Mouse (Mus musculus) hindbrain, embryonic 13.5 days (tissue): Measurements from ENCODE around the gene Tmem8. TPM values are rescaled to one million over a fixed set of nuclear protein-coding genes. Genes with fewer than 3 reads are reported as not detected.

Source experiments
- ATAC-seq: fragments of 200-750 bp; cut with Nextera tagmentation; 2 replicates; pipeline ENCODE4 v1.8.0; 2017; ENCODE audit warnings: moderate TSS enrichment; ENCODE audit not compliant: low FRiP score
- H3K27ac ChIP-seq: fragments of 300-500 bp; sonication (generic); 2 replicates; pipeline ENCODE4 v1.5.1; 2015; ENCODE audit warnings: inconsistent platforms, mild to moderate bottlenecking, moderate library complexity
- H3K27me3 ChIP-seq: fragments of 300-500 bp; sonication (generic); 2 replicates; pipeline ENCODE4 v1.6.1; 2015; ENCODE audit warnings: mild to moderate bottlenecking, inconsistent platforms
- H3K36me3 ChIP-seq: fragments of 300-500 bp; sonication (generic); 2 replicates; pipeline ENCODE4 v1.6.1; 2015; ENCODE audit warnings: mild to moderate bottlenecking, inconsistent platforms
- H3K4me1 ChIP-seq: fragments of 300-500 bp; sonication (generic); replicated peaks from 2 replicates; pipeline ENCODE4 v1.6.1; 2015; ENCODE audit warnings: inconsistent platforms
- H3K4me2 ChIP-seq: fragments of 300-500 bp; sonication (generic); 2 replicates; pipeline ENCODE4 v1.6.1; 2015; ENCODE audit warnings: inconsistent platforms, mild to moderate bottlenecking, moderate library complexity
- H3K4me3 ChIP-seq: fragments of 300-500 bp; sonication (generic); 2 replicates; pipeline ENCODE4 v1.5.1; 2015; ENCODE audit warnings: mild to moderate bottlenecking, inconsistent platforms
- H3K9ac ChIP-seq: fragments of 300-500 bp; sonication (generic); 2 replicates; pipeline ENCODE4 v1.6.1; 2015; ENCODE audit warnings: mild to moderate bottlenecking, inconsistent platforms
- H3K9me3 ChIP-seq: fragments of 300-500 bp; sonication (generic); 2 replicates; pipeline ENCODE4 v1.6.1; 2016; ENCODE audit warnings: inconsistent platforms
- WGBS: fragments of 180-500 bp; shearing (Covaris S2); methylation state at CpG from one replicate; pipeline ENCODE4 v1.1.7; 2015; 5-methylcytosine and 5-hydroxymethylcytosine counted together
- polyA plus RNA-seq: library from polyadenylated mRNA; unstranded; fragments of >200 nt; fragmentation: Nextera tagmentation; extraction: Ambion mirVana; gene quantifications from 2 replicates; pipeline ENCODE4 v1.2.1, GENCODE M21; 2015

Gene Tmem8
- polyA plus RNA-seq, 1 experiment from 2014 or later: 3.7 TPM

GRCm38 (mm10) chr17:26115205-26115898 is 2.3 kb downstream of the Tmem8 start:
- peaks cover 12% of the 10 kb centered on the region for H3K4me1 ChIP-seq
- WGBS: 85% methylated on average over 7 of the region's 7 CpGs
- no peak overlapping the region for H3K9ac ChIP-seq
- no peak overlapping the region for H3K4me2 ChIP-seq
- H3K27me3 ChIP-seq: peaks cover 83% of the 10 kb centered on the region
- no peak for ATAC-seq
- H3K27ac ChIP-seq: no peak overlapping the region
- H3K36me3 ChIP-seq: no peaks in the 10 kb centered on the region
- no peak overlapping the region for H3K4me3 ChIP-seq
- H3K9me3 ChIP-seq: no peaks in the 10 kb centered on the region

- 50% methylated on average over 1 of the region's 3 CpGs for WGBS
- ATAC-seq: no peak
- peaks cover 13% of the 10 kb centered on the region for H3K4me1 ChIP-seq
- no peaks in the 10 kb centered on the region for H3K9me3 ChIP-seq
- H3K9ac ChIP-seq: no peak overlapping the region
- H3K4me3 ChIP-seq: no peak overlapping the region
- H3K27me3 ChIP-seq: peaks cover 78% of the 10 kb centered on the region
- no peaks in the 10 kb centered on the region for H3K36me3 ChIP-seq
- no peak overlapping the region for H3K4me2 ChIP-seq
- H3K27ac ChIP-seq: no peak overlapping the region
These were observed 2.9 kb downstream of the Tmem8 start for GRCm38 (mm10) chr17:26115956-26116487.

- no peak overlapping the region for H3K27ac ChIP-seq
- 87% methylated on average over 17 of the region's 17 CpGs for WGBS
- H3K27me3 ChIP-seq: peaks cover 73% of the 10 kb centered on the region
- peaks cover 13% of the 10 kb centered on the region for H3K4me1 ChIP-seq
- H3K36me3 ChIP-seq: no peaks in the 10 kb centered on the region
- no peak overlapping the region for H3K4me2 ChIP-seq
- H3K9me3 ChIP-seq: no peaks in the 10 kb centered on the region
- no peak overlapping the region for H3K9ac ChIP-seq
- ATAC-seq: no peak
- no peak overlapping the region for H3K4me3 ChIP-seq
These were observed 3.6 kb downstream of the Tmem8 start for GRCm38 (mm10) chr17:26116503-26117258.

DNA sequence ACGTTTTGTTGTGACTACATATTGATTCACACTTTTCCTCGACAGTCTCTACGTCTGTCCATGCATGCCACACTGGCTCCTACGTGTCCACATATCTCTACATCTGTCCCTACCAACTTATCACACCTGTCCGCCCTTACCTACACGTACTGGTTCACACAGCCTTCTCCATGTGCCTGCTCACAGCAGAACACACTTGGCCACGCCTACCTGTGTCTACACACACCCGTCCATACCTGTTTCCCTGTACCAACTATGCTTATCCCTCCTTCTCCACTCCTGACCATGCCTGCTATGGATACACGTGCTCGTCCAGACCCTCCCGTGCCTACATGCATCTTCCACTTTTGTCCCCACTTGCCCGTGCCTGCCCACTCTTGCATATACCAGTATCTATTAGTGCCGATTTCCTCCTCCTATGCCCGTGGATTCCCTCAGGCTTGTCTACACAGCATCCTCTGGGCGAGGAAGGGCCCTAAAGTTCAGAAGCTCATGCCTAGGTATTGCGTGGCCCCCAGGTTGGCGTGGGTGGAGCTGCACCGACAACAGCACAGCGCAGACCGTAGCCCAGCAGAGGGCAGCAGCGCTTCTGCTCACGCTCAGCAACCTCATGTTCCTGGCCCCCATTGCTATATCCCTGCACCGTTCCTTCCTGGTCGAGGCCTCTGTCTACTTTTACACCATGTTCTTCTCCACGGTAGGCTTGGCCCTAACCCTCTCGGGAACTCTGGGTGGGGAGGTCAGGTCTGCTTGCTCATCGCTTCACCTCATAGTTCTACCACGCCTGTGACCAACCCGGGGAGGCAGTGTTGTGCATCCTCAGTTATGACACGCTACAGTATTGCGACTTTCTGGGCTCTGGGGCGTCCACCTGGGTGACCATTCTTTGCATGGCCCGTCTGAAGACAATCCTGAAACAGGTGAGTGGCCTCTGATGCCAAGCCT is 6.9 kb downstream of the Tmem8 start:
- H3K4me2 ChIP-seq: no peak overlapping the region
- no peak overlapping the region for H3K9ac ChIP-seq
- 51% methylated on average over 33 of the region's 33 CpGs for WGBS
- H3K9me3 ChIP-seq: no peaks in the 10 kb centered on the region
- H3K36me3 ChIP-seq: 0 out of 2 replicates have a peak, but pooled peaks cover under 1% of the 10 kb centered on the region
- H3K27ac ChIP-seq: no peak overlapping the region
- H3K4me3 ChIP-seq: no peak overlapping the region
- ATAC-seq: peak; percentile 22; the same call in 1 of the 2 replicates
- peaks cover 48% of the 10 kb centered on the region for H3K27me3 ChIP-seq
- H3K4me1 ChIP-seq: peaks cover 26% of the 10 kb centered on the region

DNA sequence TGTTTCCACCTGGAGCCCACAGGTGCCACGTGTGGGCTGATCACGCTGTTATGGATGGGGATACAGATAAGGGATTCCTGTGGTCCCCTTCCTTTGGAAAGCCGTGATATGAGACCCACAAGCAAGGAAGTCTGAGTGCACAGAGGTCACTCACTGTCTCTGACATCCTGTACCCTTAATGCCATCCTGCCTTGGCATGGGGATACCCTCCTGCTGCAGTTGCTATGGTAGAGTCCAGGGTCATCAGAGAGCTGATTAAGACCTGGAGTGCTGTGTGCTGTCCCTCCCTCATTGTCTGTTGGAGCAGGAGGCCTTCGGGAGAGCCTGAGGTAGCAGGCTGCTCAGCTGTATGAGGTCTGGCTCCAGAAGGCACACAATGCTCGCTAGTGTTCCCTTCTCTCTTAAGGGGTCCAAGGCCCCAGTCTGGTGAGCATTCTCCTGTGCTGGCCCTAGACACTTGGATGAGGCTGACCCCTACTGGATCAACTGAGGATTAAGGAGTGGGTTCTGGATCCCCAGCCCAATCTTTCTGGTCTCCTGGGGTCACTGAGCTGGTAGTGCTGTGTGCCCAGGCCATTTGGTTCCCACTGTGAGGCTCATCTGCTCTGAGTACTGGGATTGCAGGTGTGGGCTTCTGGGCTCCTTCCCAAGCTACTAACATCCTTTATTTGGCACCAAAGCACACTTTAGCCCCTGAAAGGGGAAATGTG is 9.5 kb downstream of the Tmem8 start:
- Histone ChIP-seq H3K4me2 (no peak overlapping the region), H3K9ac (no peak overlapping the region), H3K27ac (no peak overlapping the region), H3K9me3 (no peaks in the 10 kb centered on the region), H3K27me3 (peaks cover 22% of the 10 kb centered on the region), H3K4me1 (peaks cover 30% of the 10 kb centered on the region), H3K4me3 (no peak overlapping the region), H3K36me3 (peaks cover 25% of the 10 kb centered on the region)
- WGBS: 52% methylated on average over 5 of the region's 5 CpGs
- no peak for ATAC-seq

GRCm38 (mm10) chr17:26123267-26123684 is 10.2 kb downstream of the Tmem8 start, which contains the start of gene Mrpl28:
Mrpl28 (plus strand) TSS chr17:26123500.
- H3K27ac ChIP-seq: peak within 1 kb of the TSS; percentile 48

GRCm38 (mm10) chr17:26124560-26124959 is 11.5 kb downstream of the Tmem8 start:
- Histone ChIP-seq H3K4me2 (peak overlapping the region; percentile 89), H3K9ac (peak overlapping the region; percentile 90; the same call in 1 of the 2 replicates), H3K4me1 (peaks cover 30% of the 10 kb centered on the region), H3K27ac (no peak overlapping the region), H3K4me3 (peak overlapping the region; percentile 92), H3K36me3 (peaks cover 45% of the 10 kb centered on the region), H3K9me3 (no peaks in the 10 kb centered on the region), H3K27me3 (0 out of 2 replicates have a peak, but pooled peaks cover 4% of the 10 kb centered on the region)
- 87% methylated on average over 7 of the region's 7 CpGs for WGBS
- ATAC-seq: no peak

More at GRCm38 (mm10) chr17:26123267-26123684, 10.2 kb downstream of the Tmem8 start, which contains the start of gene Mrpl28:
- Histone ChIP-seq H3K36me3 (peaks cover 32% of the 10 kb centered on the region), H3K9me3 (no peaks in the 10 kb centered on the region), H3K4me1 (peaks cover 30% of the 10 kb centered on the region), H3K4me3 (peak within 1 kb of the TSS; percentile 92), H3K9ac (peak within 1 kb of the TSS; percentile 90), H3K27me3 (peaks cover 15% of the 10 kb centered on the region), H3K4me2 (peak within 1 kb of the TSS; percentile 89)
- peak; percentile 89 for ATAC-seq
- WGBS: under 1% methylated on average over 32 of the region's 32 CpGs

- Histone ChIP-seq H3K36me3 (peaks cover 51% of the 10 kb centered on the region), H3K27me3 (0 out of 2 replicates have a peak, but pooled peaks cover 4% of the 10 kb centered on the region), H3K4me3 (no peak overlapping the region), H3K9ac (no peak overlapping the region), H3K4me2 (no peak overlapping the region), H3K9me3 (no peaks in the 10 kb centered on the region), H3K27ac (no peak overlapping the region), H3K4me1 (peaks cover 27% of the 10 kb centered on the region)
- ATAC-seq: no peak
- WGBS: 93% methylated on average over 10 of the region's 10 CpGs
These were observed 12.1 kb downstream of the Tmem8 start for GRCm38 (mm10) chr17:26125226-26125625.

GRCm38 (mm10) chr17:26131062-26131732 is 18.1 kb downstream of the Tmem8 start:
- Histone ChIP-seq H3K4me2 (no peak overlapping the region), H3K4me3 (no peak overlapping the region), H3K9ac (no peak overlapping the region), H3K9me3 (no peaks in the 10 kb centered on the region), H3K4me1 (peaks cover 6% of the 10 kb centered on the region; the same call in 1 of the 2 replicates), H3K27ac (peak overlapping the region; percentile 2; the same call in 1 of the 2 replicates), H3K27me3 (no peaks in the 10 kb centered on the region), H3K36me3 (peaks cover 63% of the 10 kb centered on the region)
- ATAC-seq: no peak
- WGBS: 76% methylated on average over 18 of the region's 18 CpGs

GRCm38 (mm10) chr17:26131856-26132853 is 19.1 kb downstream of the Tmem8 start:
- Histone ChIP-seq H3K27ac (no peak overlapping the region), H3K36me3 (peaks cover 53% of the 10 kb centered on the region), H3K9me3 (no peaks in the 10 kb centered on the region), H3K27me3 (no peaks in the 10 kb centered on the region), H3K9ac (no peak overlapping the region), H3K4me1 (peaks cover 6% of the 10 kb centered on the region; the same call in 1 of the 2 replicates), H3K4me3 (no peak overlapping the region), H3K4me2 (no peak overlapping the region)
- 88% methylated on average over 18 of the region's 18 CpGs for WGBS
- no peak for ATAC-seq
